Mouse (Mus musculus): ENCODE measurements around the gene 1700016D06Rik. TPM values are rescaled to one million over a fixed set of nuclear protein-coding genes. Genes with fewer than 3 reads are reported as not detected.

Gene 1700016D06Rik
- not detected in 2 replicates for polyA plus RNA-seq (2016; fragmentation: Nextera tagmentation; extraction: Ambion mirVana)

- Histone ChIP-seq H3K27ac (no peak within 1 kb of the TSS), H3K4me3 (no peak within 1 kb of the TSS), H3K9me3 (replicated peaks) (no peaks in the 10 kb centered on the region), H3K9ac (no peak within 1 kb of the TSS), H3K27me3 (replicated peaks) (peaks cover 12% of the 10 kb centered on the region; the same call in 1 of the 2 replicates), H3K4me2 (peak within 1 kb of the TSS; percentile 30), H3K36me3 (no peaks in the 10 kb centered on the region), H3K4me1 (peaks cover 6% of the 10 kb centered on the region; the same call in 1 of the 2 replicates)
- no peak for ATAC-seq
- 31% methylated on average over 6 of the region's 6 CpGs for WGBS (ENCODE audit: insufficient replicate concordance)
These were observed at the start of gene 1700016D06Rik for GRCm38 (mm10) chr8:11701033-11701362. TSS of gene 1700016D06Rik (minus strand) at chr8:11701063.

- H3K27ac ChIP-seq, result no peak overlapping the region
- H3K9ac ChIP-seq, result no peak overlapping the region
- no peak for ATAC-seq
- no peak overlapping the region for H3K4me3 ChIP-seq
- peaks cover 6% of the 10 kb centered on the region for H3K4me1 ChIP-seq
- no peak overlapping the region for H3K4me2 ChIP-seq
- no peaks in the 10 kb centered on the region for H3K27me3 ChIP-seq (replicated peaks)
- 51% methylated on average over 6 of the region's 6 CpGs for WGBS (ENCODE audit: insufficient replicate concordance)
- H3K36me3 ChIP-seq, result no peaks in the 10 kb centered on the region
- H3K9me3 ChIP-seq (replicated peaks), result no peaks in the 10 kb centered on the region
These were observed 48.6 kb upstream of the 1700016D06Rik start for GRCm38 (mm10) chr8:11749472-11749871.

- no peak for ATAC-seq
- no peak overlapping the region for H3K9ac ChIP-seq
- H3K27me3 ChIP-seq (replicated peaks), result no peaks in the 10 kb centered on the region
- no peak overlapping the region for H3K4me2 ChIP-seq
- no peaks in the 10 kb centered on the region for H3K36me3 ChIP-seq
- no peak overlapping the region for H3K27ac ChIP-seq
- 66% methylated on average over 11 of the region's 11 CpGs for WGBS (ENCODE audit: insufficient replicate concordance)
- no peak overlapping the region for H3K4me3 ChIP-seq
- H3K4me1 ChIP-seq, result peaks cover 6% of the 10 kb centered on the region
- no peaks in the 10 kb centered on the region for H3K9me3 ChIP-seq (replicated peaks)
These were observed 46.2 kb upstream of the 1700016D06Rik start for GRCm38 (mm10) chr8:11746850-11747600.

GRCm38 (mm10) chr8:11743580-11743979 is 42.7 kb upstream of the 1700016D06Rik start:
- WGBS (ENCODE audit: insufficient replicate concordance), result 45% methylated on average over 10 of the region's 10 CpGs
- no peak overlapping the region for H3K27ac ChIP-seq
- H3K4me1 ChIP-seq, result peaks cover 6% of the 10 kb centered on the region
- H3K27me3 ChIP-seq (replicated peaks), result no peaks in the 10 kb centered on the region
- H3K9me3 ChIP-seq (replicated peaks), result no peaks in the 10 kb centered on the region
- no peak overlapping the region for H3K4me3 ChIP-seq
- ATAC-seq, result no peak
- no peak overlapping the region for H3K4me2 ChIP-seq
- no peak overlapping the region for H3K9ac ChIP-seq
- H3K36me3 ChIP-seq, result no peaks in the 10 kb centered on the region

- Histone ChIP-seq H3K4me3 (no peak overlapping the region), H3K4me2 (no peak overlapping the region), H3K36me3 (no peaks in the 10 kb centered on the region), H3K27ac (no peak overlapping the region), H3K9ac (no peak overlapping the region), H3K9me3 (replicated peaks) (no peaks in the 10 kb centered on the region), H3K4me1 (no peaks in the 10 kb centered on the region), H3K27me3 (replicated peaks) (peaks cover 1% of the 10 kb centered on the region; the same call in 1 of the 2 replicates)
- WGBS (ENCODE audit: insufficient replicate concordance), result 59% methylated on average over 2 of the region's 2 CpGs
- ATAC-seq, result 0 out of 2 replicates have a peak, but pooled peaks have one; percentile 30
These were observed 40.0 kb upstream of the 1700016D06Rik start for GRCm38 (mm10) chr8:11740857-11741256.

GRCm38 (mm10) chr8:11739082-11739481 is 38.2 kb upstream of the 1700016D06Rik start:
- Histone ChIP-seq H3K27ac (no peak overlapping the region), H3K4me2 (no peak overlapping the region), H3K36me3 (no peaks in the 10 kb centered on the region), H3K4me1 (0 out of 2 replicates have a peak, but pooled peaks cover 6% of the 10 kb centered on the region), H3K9ac (no peak overlapping the region), H3K27me3 (replicated peaks) (peaks cover 12% of the 10 kb centered on the region; the same call in 1 of the 2 replicates), H3K9me3 (replicated peaks) (no peaks in the 10 kb centered on the region), H3K4me3 (no peak overlapping the region)
- ATAC-seq, result no peak
- 56% methylated on average over 5 of the region's 5 CpGs for WGBS (ENCODE audit: insufficient replicate concordance)

GRCm38 (mm10) chr8:11737096-11737495 is 36.2 kb upstream of the 1700016D06Rik start:
- ATAC-seq, result no peak
- Histone ChIP-seq H3K4me1 (0 out of 2 replicates have a peak, but pooled peaks cover 6% of the 10 kb centered on the region), H3K4me2 (no peak overlapping the region), H3K27me3 (replicated peaks) (peaks cover 12% of the 10 kb centered on the region; the same call in 1 of the 2 replicates), H3K9ac (no peak overlapping the region), H3K4me3 (no peak overlapping the region), H3K9me3 (replicated peaks) (no peaks in the 10 kb centered on the region), H3K27ac (no peak overlapping the region), H3K36me3 (no peaks in the 10 kb centered on the region)
- 58% methylated on average over 6 of the region's 6 CpGs for WGBS (ENCODE audit: insufficient replicate concordance)

GRCm38 (mm10) chr8:11735672-11736235 is 34.9 kb upstream of the 1700016D06Rik start:
- no peak overlapping the region for H3K27ac ChIP-seq
- no peak overlapping the region for H3K9ac ChIP-seq
- H3K27me3 ChIP-seq (replicated peaks), result peaks cover 18% of the 10 kb centered on the region
- H3K36me3 ChIP-seq, result no peaks in the 10 kb centered on the region
- peak overlapping the region; percentile 12; the same call in 1 of the 2 replicates for H3K4me2 ChIP-seq
- H3K9me3 ChIP-seq (replicated peaks), result no peaks in the 10 kb centered on the region
- 0 out of 2 replicates have a peak, but pooled peaks cover 6% of the 10 kb centered on the region for H3K4me1 ChIP-seq
- WGBS (ENCODE audit: insufficient replicate concordance), result 55% methylated on average over 15 of the region's 15 CpGs
- ATAC-seq, result peak; percentile 66
- no peak overlapping the region for H3K4me3 ChIP-seq

GRCm38 (mm10) chr8:11730271-11730940 is 29.5 kb upstream of the 1700016D06Rik start:
- H3K9ac ChIP-seq, result no peak overlapping the region
- H3K9me3 ChIP-seq (replicated peaks), result no peaks in the 10 kb centered on the region
- H3K27me3 ChIP-seq (replicated peaks), result peaks cover 68% of the 10 kb centered on the region
- H3K4me3 ChIP-seq, result no peak overlapping the region
- ATAC-seq, result no peak
- H3K4me1 ChIP-seq, result 0 out of 2 replicates have a peak, but pooled peaks cover 10% of the 10 kb centered on the region
- no peak overlapping the region for H3K4me2 ChIP-seq
- WGBS (ENCODE audit: insufficient replicate concordance), result 55% methylated on average over 12 of the region's 12 CpGs
- H3K27ac ChIP-seq, result no peak overlapping the region
- no peaks in the 10 kb centered on the region for H3K36me3 ChIP-seq

GRCm38 (mm10) chr8:11728482-11729295 is 27.8 kb upstream of the 1700016D06Rik start:
- no peak for ATAC-seq
- H3K27me3 ChIP-seq (replicated peaks), result peaks cover 77% of the 10 kb centered on the region
- WGBS (ENCODE audit: insufficient replicate concordance), result 2% methylated on average over 53 of the region's 61 CpGs

More at GRCm38 (mm10) chr8:11728482-11729295, 27.8 kb upstream of the 1700016D06Rik start:
- Histone ChIP-seq H3K9me3 (replicated peaks) (no peaks in the 10 kb centered on the region), H3K4me1 (0 out of 2 replicates have a peak, but pooled peaks cover 4% of the 10 kb centered on the region), H3K4me3 (peak overlapping the region; percentile 53), H3K9ac (peak overlapping the region; percentile 42; the same call in 1 of the 2 replicates), H3K27ac (peak overlapping the region; percentile 61), H3K36me3 (no peaks in the 10 kb centered on the region), H3K4me2 (peak overlapping the region; percentile 58)

All from liver, embryonic 12.5 days (tissue).